Mouse (Mus musculus): ENCODE measurements around the gene Rnf2. TPM values are rescaled to one million over a fixed set of nuclear protein-coding genes. Genes with fewer than 3 reads are reported as not detected.

Rnf2 gene
- total RNA-seq, 1 experiment from 2014 or later, result 167 TPM

DNA sequence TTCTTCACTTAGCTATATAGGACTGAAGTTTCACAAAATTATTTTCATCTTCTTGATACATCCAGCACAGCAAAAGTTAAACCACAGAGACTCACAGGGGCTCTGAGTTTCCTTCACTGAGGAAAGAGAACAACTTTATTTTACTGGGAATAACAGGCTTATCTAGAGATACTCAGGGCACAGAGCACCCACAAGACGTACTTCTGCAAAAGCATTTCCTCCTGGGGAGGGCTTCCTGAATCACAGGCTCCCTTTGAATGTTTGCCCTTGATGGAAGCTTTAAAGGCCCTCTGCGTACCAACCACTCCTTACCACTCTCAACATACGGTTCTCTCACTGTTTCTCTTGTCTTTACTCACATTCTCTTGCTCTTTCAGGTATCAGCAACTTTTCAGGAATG, 78.6 kb downstream of the Rnf2 start:
- no peak; the same call in 1 of the 2 replicates for ATAC-seq (replicated peaks; ENCODE audit: insufficient number of reproducible peaks, low FRiP score, low TSS enrichment, poor library complexity, severe bottlenecking)

DNA sequence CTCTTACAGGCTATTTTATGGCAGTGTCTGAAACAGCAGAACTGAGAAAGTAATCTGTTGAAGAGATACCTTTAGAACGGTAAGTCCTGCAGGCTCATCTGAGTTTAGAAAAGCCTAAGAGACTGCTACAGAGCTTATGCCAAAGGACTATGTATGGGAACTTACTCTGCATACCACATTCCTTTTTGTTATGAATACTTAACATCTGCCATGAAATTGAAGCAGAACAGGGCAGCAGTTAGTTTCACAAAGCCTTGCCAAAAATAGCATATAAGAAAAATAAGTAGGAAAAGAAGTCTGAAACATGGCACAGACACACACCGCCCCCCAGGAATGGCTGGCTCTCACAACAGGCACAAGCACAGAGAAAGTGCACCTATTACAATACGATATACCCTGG, 90.9 kb downstream of the Rnf2 start:
- no peak for ATAC-seq (replicated peaks; ENCODE audit: insufficient number of reproducible peaks, low FRiP score, low TSS enrichment, poor library complexity, severe bottlenecking)

Other genes starting within 250 kb of the Rnf2 start
- gene Ivns1abp, start 156.5 kb downstream of the Rnf2 start, total RNA-seq (2017), result 269 to 290 TPM (median 273 TPM) in 3 replicates
- 21.1 to 53.1 TPM (median 41.1 TPM) in 3 replicates for gene Swt1, start 72.5 kb downstream of the Rnf2 start, total RNA-seq (2017)
- 21.1 to 33.9 TPM (median 26.0 TPM) in 3 replicates for gene Trmt1l, start 72.4 kb downstream of the Rnf2 start, total RNA-seq (2017)
- 94.5 to 113 TPM (median 95.7 TPM) in 3 replicates for gene Fam129a, start 70.2 kb upstream of the Rnf2 start, total RNA-seq (2017)